Mouse (Mus musculus) heart, adult 2 months (tissue): ENCODE measurements around the gene Zfyve27. TPM values are rescaled to one million over a fixed set of nuclear protein-coding genes. Genes with fewer than 3 reads are reported as not detected.

Experiments
- DNase-seq, 2 experiments: peaks; one replicate each; pipeline ENCODE4 v3.0.0; 2021
- H3K27ac ChIP-seq: fragments of 200-600 bp; 2 replicates; pipeline ENCODE4 v1.8.1; 2022
- H3K27me3 ChIP-seq: fragments of 200-500 bp; 2 replicates; pipeline ENCODE4 v1.6.1; 2012; ENCODE audit warnings: mild to moderate bottlenecking, low read length, inconsistent platforms, mixed read lengths; ENCODE audit not compliant: control insufficient read depth, insufficient read depth
- H3K36me3 ChIP-seq: fragments of 200-500 bp; 2 replicates; pipeline ENCODE4 v1.6.1; 2012; ENCODE audit warnings: low read length, inconsistent platforms; ENCODE audit not compliant: control insufficient read depth, insufficient read depth
- H3K4me1 ChIP-seq: fragments of 200-500 bp; 2 replicates; pipeline ENCODE4 v1.6.1; 2011; ENCODE audit warnings: low read length; ENCODE audit not compliant: control insufficient read depth, insufficient read depth
- H3K4me3 ChIP-seq: fragments of 200-600 bp; 2 replicates; pipeline ENCODE4 v1.8.1; 2022
- H3K79me2 ChIP-seq: fragments of 200-500 bp; replicated peaks from 2 replicates; pipeline ENCODE4 v1.6.1; 2012; ENCODE audit warnings: mild to moderate bottlenecking, inconsistent platforms, low read length, moderate library complexity, mixed read lengths; ENCODE audit not compliant: control insufficient read depth, insufficient read depth
- H3K9ac ChIP-seq: fragments of 200-500 bp; 2 replicates; pipeline ENCODE4 v1.6.1; 2012; ENCODE audit warnings: low read depth, mild to moderate bottlenecking, control low read depth, inconsistent platforms, low read length, mixed read lengths
- CTCF ChIP-seq: fragments of 200-600 bp; IDR thresholded peaks from 2 replicates; pipeline ENCODE4 v1.8.1; 2022; ENCODE audit warnings: antibody characterized with exemption, mild to moderate bottlenecking, moderate library complexity
- EP300 ChIP-seq: fragments of 200-500 bp; IDR thresholded peaks from 2 replicates; pipeline ENCODE4 v1.6.1; 2011; ENCODE audit warnings: low read depth, low read length, control low read depth; ENCODE audit not compliant: insufficient read depth
- POLR2A ChIP-seq: fragments of 200-500 bp; IDR thresholded peaks from 2 replicates; pipeline ENCODE4 v1.6.1; 2011; ENCODE audit warnings: mild to moderate bottlenecking, low read depth, low read length, control low read depth; ENCODE audit not compliant: insufficient read depth
- WGBS: fragments of 180-500 bp; shearing (Covaris S2); methylation state at CpG from one replicate; pipeline ENCODE4 v1.1.7; 2018; 5-methylcytosine and 5-hydroxymethylcytosine counted together
- intact Hi-C: fragments of 180-260 bp; cut with DNase I; formaldehyde crosslinking; loops from one replicate; pipeline ENCODE4 v1.15.1; 2025
- polyA plus RNA-seq: library from polyadenylated mRNA; depleted of rRNA; stranded (reverse); fragments of >200 nt; gene quantifications from 2 replicates; pipeline ENCODE4 v1.2.3, GENCODE M21; 2012
- total RNA-seq, 2 experiments: library from RNA; stranded (reverse); gene quantifications; 2 replicates each; pipeline ENCODE4 v1.2.3; 2021

Zfyve27 gene
- total and polyA plus RNA-seq, 3 experiments, result 20.2 to 27.6 (median 20.3) TPM

DNA sequence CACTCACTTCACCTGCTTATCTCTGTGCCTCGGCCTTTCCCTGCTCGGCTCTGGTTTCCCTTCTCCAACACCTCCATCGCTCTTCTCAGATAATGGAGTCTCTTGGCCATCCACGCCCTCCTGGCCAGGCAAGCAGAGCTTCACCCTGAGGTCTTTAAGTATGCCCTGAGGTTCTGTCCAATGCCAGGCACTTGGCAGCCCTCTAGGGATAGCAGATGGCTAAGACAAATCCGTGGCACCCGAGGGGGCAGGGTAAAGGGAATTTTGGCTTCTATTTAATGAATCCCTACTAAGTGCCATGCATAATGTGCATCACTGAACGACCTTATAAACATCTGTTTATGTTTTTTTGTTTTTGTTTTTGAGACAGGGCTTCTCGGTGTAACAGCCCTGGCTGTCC, 38.7 kb downstream of the Zfyve27 start:
- H3K36me3 ChIP-seq, result no peaks in the 10 kb centered on the region
- DNase-seq, result no peak
- H3K4me3 ChIP-seq, result no peak overlapping the region
- H3K4me1 ChIP-seq, result no peaks in the 10 kb centered on the region; the same call in 1 of the 2 replicates
- H3K27ac ChIP-seq, result no peak overlapping the region
- intact Hi-C loops, result no loop called here
- peaks cover 7% of the 10 kb centered on the region for H3K27me3 ChIP-seq
- H3K9ac ChIP-seq, result no peak overlapping the region
- H3K79me2 ChIP-seq, result no peaks in the 10 kb centered on the region
- 33% methylated on average over 8 of the region's 8 CpGs for WGBS
- TF ChIP-seq CTCF, result no peak
- TF ChIP-seq POLR2A, result no peak
- TF ChIP-seq EP300, result no peak

DNA sequence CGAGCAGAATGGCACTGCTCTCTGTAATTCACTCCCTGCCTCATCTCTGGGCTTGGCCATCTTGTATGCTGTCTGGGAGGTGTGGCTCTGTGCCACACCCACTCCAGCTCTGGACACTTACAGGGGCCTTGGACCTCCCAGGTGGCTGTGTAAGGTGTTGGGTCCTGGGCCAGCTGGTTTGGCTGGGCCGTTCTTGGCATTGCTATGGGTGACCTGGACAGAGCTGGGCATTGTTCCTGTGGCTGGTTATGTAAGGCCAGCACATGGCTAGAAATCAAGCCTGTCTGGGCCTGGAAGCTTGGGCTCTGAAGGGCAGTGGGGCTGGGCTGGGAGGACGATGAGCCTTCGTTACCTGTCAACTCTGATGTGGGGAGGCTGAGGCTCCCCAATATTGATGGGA, 40.6 kb downstream of the Zfyve27 start:
- Histone ChIP-seq H3K4me3 (no peak overlapping the region), H3K79me2 (no peaks in the 10 kb centered on the region), H3K9ac (no peak overlapping the region), H3K36me3 (no peaks in the 10 kb centered on the region), H3K27ac (no peak overlapping the region), H3K27me3 (peaks cover 7% of the 10 kb centered on the region), H3K4me1 (no peaks in the 10 kb centered on the region; the same call in 1 of the 2 replicates)
- TF ChIP-seq POLR2A, result no peak
- TF ChIP-seq EP300, result no peak
- no peak for TF ChIP-seq CTCF
- DNase-seq, result peak; percentile 51 to 77
- 76% methylated on average over 4 of the region's 4 CpGs for WGBS
- intact Hi-C loops, result no loop called here

- Histone ChIP-seq H3K27me3 (peaks cover 7% of the 10 kb centered on the region), H3K27ac (no peak overlapping the region), H3K4me1 (no peaks in the 10 kb centered on the region; the same call in 1 of the 2 replicates), H3K36me3 (no peaks in the 10 kb centered on the region), H3K79me2 (no peaks in the 10 kb centered on the region), H3K4me3 (no peak overlapping the region), H3K9ac (no peak overlapping the region)
- TF ChIP-seq CTCF, result no peak
- TF ChIP-seq EP300, result no peak
- no peak for TF ChIP-seq POLR2A
- DNase-seq, result no peak
- 82% methylated on average over 8 of the region's 8 CpGs for WGBS
- intact Hi-C loops, result no loop called here
Measured at GRCm38 (mm10) chr19:42205201-42205600, 41.5 kb downstream of the Zfyve27 start.

- DNase-seq, result no peak
- no peak for TF ChIP-seq CTCF
- TF ChIP-seq POLR2A, result no peak
- TF ChIP-seq EP300, result no peak
- Histone ChIP-seq H3K27me3 (no peaks in the 10 kb centered on the region), H3K79me2 (no peaks in the 10 kb centered on the region), H3K27ac (no peak overlapping the region), H3K4me3 (no peak overlapping the region), H3K36me3 (no peaks in the 10 kb centered on the region), H3K4me1 (no peaks in the 10 kb centered on the region; the same call in 1 of the 2 replicates), H3K9ac (no peak overlapping the region)
- 71% methylated on average over 7 of the region's 7 CpGs for WGBS
- intact Hi-C loops, result no loop called here
Measured at GRCm38 (mm10) chr19:42209485-42209884, 45.7 kb downstream of the Zfyve27 start.

GRCm38 (mm10) chr19:42209976-42210375, 46.2 kb downstream of the Zfyve27 start:
- Histone ChIP-seq H3K4me1 (no peaks in the 10 kb centered on the region), H3K79me2 (no peaks in the 10 kb centered on the region), H3K27me3 (no peaks in the 10 kb centered on the region), H3K9ac (no peak overlapping the region), H3K36me3 (no peaks in the 10 kb centered on the region), H3K4me3 (no peak overlapping the region), H3K27ac (no peak overlapping the region)
- intact Hi-C loops, result no loop called here
- TF ChIP-seq EP300, result no peak
- TF ChIP-seq POLR2A, result no peak
- no peak for TF ChIP-seq CTCF
- 59% methylated on average over 6 of the region's 6 CpGs for WGBS
- DNase-seq, result no peak

DNA sequence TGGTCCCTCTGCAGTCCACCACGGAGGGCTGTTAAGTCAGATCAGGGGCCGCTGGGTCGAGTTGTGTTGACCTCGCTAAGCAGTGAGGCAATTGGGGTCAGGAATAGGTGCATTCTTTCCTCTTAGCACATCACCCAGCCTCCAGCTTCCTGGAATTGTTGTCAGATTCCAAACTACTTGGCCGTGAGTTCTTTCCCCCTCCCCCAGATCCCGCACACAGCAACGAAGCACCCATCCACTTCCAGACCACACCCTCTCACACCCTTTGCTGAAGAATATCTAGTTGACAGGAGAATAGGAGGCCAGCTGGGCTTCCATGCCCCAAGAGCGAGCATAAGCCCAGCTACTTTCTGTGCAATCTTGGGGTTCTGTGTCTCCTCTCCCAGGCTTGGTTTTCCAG, 48.2 kb downstream of the Zfyve27 start:
- H3K4me1 ChIP-seq, result no peaks in the 10 kb centered on the region
- no peak overlapping the region for H3K4me3 ChIP-seq
- intact Hi-C loops, result no loop called here
- no peaks in the 10 kb centered on the region for H3K27me3 ChIP-seq
- H3K9ac ChIP-seq, result no peak overlapping the region
- TF ChIP-seq POLR2A, result no peak
- no peak for TF ChIP-seq EP300
- TF ChIP-seq CTCF, result no peak
- WGBS, result 10% methylated on average over 8 of the region's 8 CpGs
- DNase-seq, result no peak
- no peak overlapping the region for H3K27ac ChIP-seq
- H3K79me2 ChIP-seq, result no peaks in the 10 kb centered on the region
- H3K36me3 ChIP-seq, result no peaks in the 10 kb centered on the region
